Mouse (Mus musculus) CH12.LX (cell line): ENCODE data around the gene Cwc27. TPM values are rescaled to one million over a fixed set of nuclear protein-coding genes. Genes with fewer than 3 reads are reported as not detected.

Experiments used
- DNase-seq: peaks from one replicate; pipeline ENCODE4 v3.0.0-alpha.2; 2013; ENCODE audit errors: extremely low read depth
- H3K27ac ChIP-seq: 2 replicates; pipeline ENCODE4 v1.5.1; 2012; ENCODE audit warnings: low read depth, mild to moderate bottlenecking, control low read depth, moderate library complexity; ENCODE audit not compliant: insufficient read depth
- H3K27me3 ChIP-seq: replicated peaks from 2 replicates; pipeline ENCODE3; 2012; ENCODE audit warnings: inconsistent platforms
- H3K36me3 ChIP-seq, 2 experiments: replicated peaks in 1 of 2; 2 replicates each; pipeline versions ENCODE3 to v1.6.1; 2012; ENCODE audit warnings: inconsistent platforms in 1 of 2, low read length in 1 of 2, mild to moderate bottlenecking in 1 of 2, mixed read lengths in 1 of 2, moderate library complexity in 1 of 2; ENCODE audit not compliant: control insufficient read depth in 1 of 2, insufficient read depth in 1 of 2
- H3K4me1 ChIP-seq, 2 experiments: 2 replicates each; pipeline ENCODE4 v1.6.1; 2012; ENCODE audit warnings: inconsistent platforms in 1 of 2, moderate library complexity in 1 of 2; ENCODE audit not compliant: insufficient read depth in 2 of 2, control insufficient read depth in 1 of 2
- H3K4me2 ChIP-seq: 2 replicates; pipeline ENCODE4 v1.6.1; 2012; ENCODE audit warnings: low read depth, mild to moderate bottlenecking, control low read depth; ENCODE audit not compliant: poor library complexity, insufficient read depth, severe bottlenecking
- H3K4me3 ChIP-seq, 3 experiments: fragments of 150-350 bp in 1 of 3; sonication (generic) in 1 of 3; replicated peaks in 1 of 3; 2 replicates each; pipeline versions ENCODE3 to v1.5.1; 2011 to 2012; ENCODE audit warnings: low read depth in 2 of 3, low read length in 2 of 3, mild to moderate bottlenecking in 2 of 3, moderate library complexity in 2 of 3, control low read depth in 1 of 3, improper control_type of control experiment in 1 of 3, inconsistent platforms in 1 of 3, mixed read lengths in 1 of 3; ENCODE audit not compliant: poor library complexity in 1 of 3
- H3K79me2 ChIP-seq: replicated peaks from 2 replicates; pipeline ENCODE4 v1.6.1; 2012; ENCODE audit warnings: mild to moderate bottlenecking, moderate library complexity; ENCODE audit not compliant: control insufficient read depth, poor library complexity, insufficient read depth, severe bottlenecking; ENCODE audit errors: extremely low read depth
- H3K9ac ChIP-seq: 2 replicates; pipeline ENCODE4 v1.6.1; 2012; ENCODE audit warnings: low read depth, mild to moderate bottlenecking, control low read depth, moderate library complexity; ENCODE audit not compliant: insufficient read depth
- H3K9me3 ChIP-seq: replicated peaks from 2 replicates; pipeline ENCODE3; 2012; ENCODE audit warnings: low read length, inconsistent platforms, mixed read lengths
- CHD1 ChIP-seq: IDR thresholded peaks from 2 replicates; pipeline ENCODE4 v1.6.1; 2012; ENCODE audit warnings: low read depth, low read length, improper control_type of control experiment, inconsistent platforms
- CHD2 ChIP-seq: IDR thresholded peaks from 2 replicates; pipeline ENCODE4 v1.6.1; 2011; ENCODE audit warnings: low read length, improper control_type of control experiment
- CTCF ChIP-seq, 2 experiments: IDR thresholded peaks in 1 of 2; conservative IDR thresholded peaks in 1 of 2; 2 replicates each; pipeline ENCODE4 v1.5.1; 2011 to 2012; ENCODE audit warnings: low read depth in 2 of 2, low read length in 2 of 2, improper control_type of control experiment in 1 of 2, inconsistent platforms in 1 of 2, mild to moderate bottlenecking in 1 of 2, moderate library complexity in 1 of 2
- E2F4 ChIP-seq: IDR thresholded peaks from 2 replicates; pipeline ENCODE4 v1.6.1; 2011; ENCODE audit warnings: low read depth, low read length, improper control_type of control experiment; ENCODE audit not compliant: insufficient replicate concordance
- ELF1 ChIP-seq: IDR thresholded peaks from 2 replicates; pipeline ENCODE4 v1.6.1; 2014; ENCODE audit warnings: low read depth, mild to moderate bottlenecking, inconsistent platforms, low read length, improper control_type of control experiment
- EP300 ChIP-seq: IDR thresholded peaks from 2 replicates; pipeline ENCODE4 v1.6.1; 2011; ENCODE audit warnings: low read length, improper control_type of control experiment
- ETS1 ChIP-seq: conservative IDR thresholded peaks from 2 replicates; pipeline ENCODE4 v1.6.1; 2012; ENCODE audit warnings: low read depth, mild to moderate bottlenecking, inconsistent platforms, low read length, improper control_type of control experiment, moderate library complexity
- GABPA ChIP-seq: IDR thresholded peaks from 2 replicates; pipeline ENCODE4 v1.6.1; 2012; ENCODE audit warnings: low read depth, low read length, improper control_type of control experiment, inconsistent platforms; ENCODE audit not compliant: insufficient replicate concordance
- HCFC1 ChIP-seq: IDR thresholded peaks from 2 replicates; pipeline ENCODE4 v1.6.1; 2012; ENCODE audit warnings: low read depth, mild to moderate bottlenecking, inconsistent platforms, low read length, improper control_type of control experiment
- JUN ChIP-seq: IDR thresholded peaks from 2 replicates; pipeline ENCODE4 v1.6.1; 2011; ENCODE audit warnings: low read depth, mild to moderate bottlenecking, low read length, improper control_type of control experiment, moderate library complexity; ENCODE audit not compliant: insufficient read depth
- JUND ChIP-seq: conservative IDR thresholded peaks from 2 replicates; pipeline ENCODE4 v1.6.1; 2011; ENCODE audit warnings: low read depth, low read length, improper control_type of control experiment
- MAX ChIP-seq: IDR thresholded peaks from 2 replicates; pipeline ENCODE4 v1.6.1; 2011; ENCODE audit warnings: low read length, improper control_type of control experiment
- MAZ ChIP-seq: IDR thresholded peaks from 2 replicates; pipeline ENCODE4 v1.6.1; 2012; ENCODE audit warnings: low read depth, mild to moderate bottlenecking, inconsistent platforms, low read length, improper control_type of control experiment, moderate library complexity
- MXI1 ChIP-seq: IDR thresholded peaks from 2 replicates; pipeline ENCODE4 v1.6.1; 2011; ENCODE audit warnings: mild to moderate bottlenecking, low read depth, low read length, improper control_type of control experiment
- NELFE ChIP-seq: IDR thresholded peaks from 2 replicates; pipeline ENCODE4 v1.6.1; 2011; ENCODE audit warnings: low read depth, low read length, improper control_type of control experiment
- NRF1 ChIP-seq: IDR thresholded peaks from 2 replicates; pipeline ENCODE4 v1.6.1; 2014; ENCODE audit warnings: low read depth, mild to moderate bottlenecking, inconsistent platforms, low read length, improper control_type of control experiment, moderate library complexity
- PAX5 ChIP-seq: IDR thresholded peaks from 2 replicates; pipeline ENCODE4 v1.6.1; 2012; ENCODE audit warnings: low read length, inconsistent platforms, mixed read lengths
- POLR2A ChIP-seq: IDR thresholded peaks from 2 replicates; pipeline ENCODE4 v1.6.1; 2011; ENCODE audit warnings: low read depth, mild to moderate bottlenecking, improper control_type of control experiment, low read length
- POLR2AphosphoS2 ChIP-seq: IDR thresholded peaks from 2 replicates; pipeline ENCODE4 v1.6.1; 2011; ENCODE audit warnings: low read depth, low read length, improper control_type of control experiment
- RAD21 ChIP-seq: IDR thresholded peaks from 2 replicates; pipeline ENCODE4 v1.6.1; 2011; ENCODE audit warnings: low read depth, mild to moderate bottlenecking, low read length, improper control_type of control experiment, moderate library complexity
- RCOR1 ChIP-seq: conservative IDR thresholded peaks from 2 replicates; pipeline ENCODE4 v1.6.1; 2012; ENCODE audit warnings: low read depth, mild to moderate bottlenecking, inconsistent platforms, low read length, improper control_type of control experiment
- SIN3A ChIP-seq: IDR thresholded peaks from 2 replicates; pipeline ENCODE4 v1.6.1; 2012; ENCODE audit warnings: low read length, improper control_type of control experiment, inconsistent platforms
- TCF12 ChIP-seq: IDR thresholded peaks from 2 replicates; pipeline ENCODE4 v1.6.1; 2014; ENCODE audit warnings: low read depth, mild to moderate bottlenecking, inconsistent platforms, low read length, improper control_type of control experiment
- UBTF ChIP-seq: IDR thresholded peaks from 2 replicates; pipeline ENCODE4 v1.6.1; 2012; ENCODE audit warnings: low read depth, mild to moderate bottlenecking, inconsistent platforms, low read length, improper control_type of control experiment, moderate library complexity
- ZC3H11A ChIP-seq: IDR thresholded peaks from 2 replicates; pipeline ENCODE4 v1.6.1; 2012; ENCODE audit warnings: low read depth, mild to moderate bottlenecking, inconsistent platforms, low read length, improper control_type of control experiment
- ZKSCAN1 ChIP-seq: IDR thresholded peaks from 2 replicates; pipeline ENCODE4 v1.6.1; 2012; ENCODE audit warnings: low read depth, inconsistent platforms, low read length, improper control_type of control experiment, borderline replicate concordance
- ZMIZ1 ChIP-seq: IDR thresholded peaks from 2 replicates; pipeline ENCODE4 v1.6.1; 2012; ENCODE audit warnings: low read depth, mild to moderate bottlenecking, inconsistent platforms, low read length, improper control_type of control experiment
- dilution Hi-C: fragments of 300-500 bp; cut with MboI; formaldehyde crosslinking; loops from 2 replicates; pipeline ENCODE4 v1.14.3; 2020; ENCODE audit warnings: low sequenced_read_pairs; ENCODE audit not compliant: extremely low pct_unique_long_range_greater_than_20kb, extremely low pct_ligation_motif_present
- in situ Hi-C: fragments of 300-500 bp; cut with MboI; formaldehyde crosslinking; loops from 3 replicates; pipeline ENCODE4 v1.14.3; 2019; ENCODE audit warnings: low sequenced_read_pairs, low pct_ligation_motif_present, low pct_unique_long_range_greater_than_20kb, mixed read lengths
- polyA plus RNA-seq: library from polyadenylated mRNA; unstranded; fragments of >175 nt; gene quantifications from 2 replicates; pipeline ENCODE4 v1.2.1, GENCODE M21; 2012; ENCODE audit warnings: low read depth; ENCODE audit not compliant: insufficient read length
- total RNA-seq, 2 experiments: library from RNA; depleted of rRNA; stranded (reverse); fragments of 300-350 nt in 1 of 2; fragments of >200 nt in 1 of 2; gene quantifications; 2 replicates each; pipeline ENCODE4 v1.2.3; 2012 to 2014

The Cwc27 gene
- total and polyA plus RNA-seq, 3 experiments: 24.9 to 38.4 (median 26.0) TPM

DNA sequence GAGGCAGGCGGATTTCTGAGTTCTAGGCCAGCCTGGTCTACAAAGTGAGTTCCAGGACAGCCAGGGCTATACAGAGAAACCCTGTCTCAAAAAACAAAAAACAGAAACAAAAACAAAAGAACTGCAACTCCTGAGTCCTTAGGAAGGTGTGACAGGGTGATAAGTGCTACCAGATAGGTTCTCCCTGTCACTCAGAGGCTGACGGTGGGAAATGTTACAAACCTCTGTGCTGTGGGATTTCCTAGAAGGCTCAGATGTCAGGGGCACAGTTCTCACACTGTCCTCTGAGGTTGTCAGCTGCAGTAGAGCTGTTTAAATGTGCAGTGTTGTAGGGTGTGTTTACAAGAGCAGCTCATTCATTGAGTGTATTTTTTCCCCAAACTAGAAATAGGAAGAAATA lies 8.5 kb upstream of the Cwc27 start:
- no peak for TF ChIP-seq RCOR1
- no peak for TF ChIP-seq ZKSCAN1
- TF ChIP-seq UBTF: no peak
- no peak for TF ChIP-seq POLR2AphosphoS2
- no peak for TF ChIP-seq TCF12
- TF ChIP-seq SIN3A: no peak
- TF ChIP-seq MXI1: no peak
- TF ChIP-seq HCFC1: no peak
- TF ChIP-seq CTCF (conservative IDR thresholded peaks at IDR 0.05 in 1 of 2, IDR thresholded peaks at IDR 0.05 in 1 of 2; ENCODE audit: low read depth in 2 of 2, low read length in 2 of 2): no peak
- no peak for TF ChIP-seq MAZ
- peaks cover 18% of the 10 kb centered on the region for H3K9me3 ChIP-seq
- DNase-seq: no peak
- H3K79me2 ChIP-seq: peaks cover 2% of the 10 kb centered on the region
- dilution Hi-C loops: no loop called here
- H3K27ac ChIP-seq: no peak overlapping the region
- H3K36me3 ChIP-seq: peaks cover 21 to 52% of the 10 kb centered on the region in 2 experiments
- peaks cover 0 to 65% of the 10 kb centered on the region in 2 experiments; a peak in 3 of 4 replicates for H3K4me1 ChIP-seq
- H3K27me3 ChIP-seq: no peaks in the 10 kb centered on the region
- no peak overlapping the region for H3K9ac ChIP-seq
- no peak overlapping the region for H3K4me3 ChIP-seq
- no peak overlapping the region for H3K4me2 ChIP-seq
- in situ Hi-C loops: no loop called here

DNA sequence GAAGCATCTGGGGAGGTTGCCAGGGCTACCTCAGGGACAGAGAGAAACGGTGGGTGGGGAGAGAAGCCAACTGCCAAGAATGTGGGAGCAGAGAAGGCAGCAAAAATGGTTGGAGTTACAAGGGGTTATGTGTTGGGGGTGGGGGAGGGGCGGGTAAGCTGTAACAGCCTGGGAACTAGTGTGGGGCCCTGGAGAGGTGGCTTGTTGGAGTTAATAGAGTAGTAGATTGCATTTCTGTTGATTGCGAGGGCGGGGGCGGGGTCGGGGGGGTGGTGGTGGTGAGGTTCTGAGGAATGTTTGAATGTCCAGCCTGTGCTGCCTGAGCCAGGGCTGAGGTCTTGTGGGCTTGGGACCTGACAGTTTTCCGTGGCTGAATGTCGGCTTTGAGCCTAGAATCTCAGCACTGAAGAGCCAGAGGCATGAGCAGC lies 5.5 kb upstream of the Cwc27 start:
- Histone ChIP-seq H3K79me2 (peaks cover 16% of the 10 kb centered on the region), H3K4me2 (no peak overlapping the region), H3K36me3 (peaks cover 8 to 46% of the 10 kb centered on the region in 2 experiments), H3K27ac (no peak overlapping the region), H3K27me3 (no peaks in the 10 kb centered on the region), H3K9ac (no peak overlapping the region), H3K4me3 (no peak overlapping the region), H3K4me1 (peaks cover 5 to 74% of the 10 kb centered on the region in 2 experiments; a peak in 3 of 4 replicates), H3K9me3 (peaks cover 5% of the 10 kb centered on the region)
- dilution Hi-C loops (no loop called here), in situ Hi-C loops (no loop called here)
- DNase-seq: no peak
- no peak for TF ChIP-seq TCF12
- no peak for TF ChIP-seq RCOR1
- TF ChIP-seq MAX: no peak
- TF ChIP-seq ZMIZ1: no peak
- TF ChIP-seq JUND: no peak

DNA sequence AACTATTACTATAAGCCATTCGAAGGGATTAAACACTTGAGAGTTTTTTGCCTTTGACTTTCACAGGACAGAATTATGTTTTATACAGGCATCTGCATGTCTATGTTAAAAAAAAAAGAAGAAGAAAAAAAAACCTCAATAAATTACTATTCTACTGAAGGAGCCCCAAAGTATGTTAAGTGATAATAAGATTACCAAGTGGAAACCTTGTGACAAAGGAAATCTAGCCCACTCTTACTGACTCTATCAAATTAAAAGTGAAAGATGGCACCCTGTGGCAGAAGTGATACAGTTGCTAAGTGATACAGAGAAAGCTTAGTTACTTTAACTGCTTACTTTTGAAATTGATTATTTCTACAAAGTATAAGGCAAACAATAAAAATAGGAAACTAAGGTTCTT lies 5.0 kb upstream of the Cwc27 start:
- dilution Hi-C loops: no loop called here
- DNase-seq: no peak
- Histone ChIP-seq H3K36me3 (peaks cover 4 to 41% of the 10 kb centered on the region in 2 experiments), H3K9me3 (peaks cover 1% of the 10 kb centered on the region), H3K4me2 (no peak overlapping the region), H3K27ac (no peak overlapping the region), H3K4me3 (no peak overlapping the region)
- TF ChIP-seq GABPA (no peak), PAX5 (no peak), EP300 (no peak), ZC3H11A (no peak), SIN3A (no peak), ZMIZ1 (no peak), JUN (no peak), CHD1 (no peak), NRF1 (no peak), RAD21 (no peak), E2F4 (no peak), NELFE (no peak), CHD2 (no peak), ETS1 (no peak), POLR2A (no peak), ELF1 (no peak)
- TF ChIP-seq, all 38 proteins: peak for 0
- Histone ChIP-seq H3K4me1 (peaks cover 5 to 72% of the 10 kb centered on the region in 2 experiments; a peak in 3 of 4 replicates), H3K27me3 (no peaks in the 10 kb centered on the region), H3K9ac (no peak overlapping the region), H3K79me2 (peaks cover 16% of the 10 kb centered on the region)
- in situ Hi-C loops: no loop called here
